17 mouse cellular contexts compared by ENCODE assay signal in genomic region chr12:102516151-102516550, GRCm38 (mm10). TPM values are rescaled to one million over a fixed set of nuclear protein-coding genes. Genes with fewer than 3 reads are reported as not detected.
"Had no signal": no experiment of that assay in that cellular context is flagged by ENCODE, and none has a peak within 500 bp of the region (broad histone marks: within the 10 kb centered on the region; RNA-seq: fewer than 3 reads in every experiment).

No protein-coding gene starts in this region.

- H3K9me3 ChIP-seq: neural tube, embryonic 13.5 days; neural tube, embryonic 15.5 days; stomach, embryonic 15.5 days had no signal

- H3K4me3 ChIP-seq: neural tube, embryonic 13.5 days; neural tube, embryonic 15.5 days; stomach, embryonic 15.5 days had no signal

- H3K36me3 ChIP-seq: neural tube, embryonic 13.5 days; neural tube, embryonic 15.5 days; stomach, embryonic 15.5 days had no signal

- DNase-seq: retina, postnatal 1 day; right cerebral cortex, adult 18-20 months; right cerebral cortex, postnatal 14 days; right cerebral cortex, postnatal 25 days; right cerebral cortex, postnatal 4 days; spleen, adult 18-20 months; thymus, adult 18-20 months; thymus, adult 2 months; thymus, postnatal 14 days; thymus, postnatal 25 days; thymus, postnatal 36 days; thymus, postnatal 4 days had no signal

- H3K9ac ChIP-seq: neural tube, embryonic 13.5 days; neural tube, embryonic 15.5 days; stomach, embryonic 15.5 days had no signal

- H3K27me3 ChIP-seq: neural tube, embryonic 13.5 days; neural tube, embryonic 15.5 days; stomach, embryonic 15.5 days had no signal

- H3K27ac ChIP-seq: neural tube, embryonic 13.5 days; neural tube, embryonic 15.5 days; stomach, embryonic 15.5 days; stomach, postnatal 0 days had no signal

RNA-seq across cellular contexts. Expression of gene Chga, which starts 38.6 kb away (rescaled TPM):
- total RNA-seq: neutrophil, adult 5-6 weeks had no signal
